Mouse (Mus musculus): ENCODE results near the gene Pgghg. TPM values are rescaled to one million over a fixed set of nuclear protein-coding genes. Genes with fewer than 3 reads are reported as not detected.

Gene Pgghg
- polyA plus RNA-seq, 1 experiment from 2014 or later, result 23.1 TPM

DNA sequence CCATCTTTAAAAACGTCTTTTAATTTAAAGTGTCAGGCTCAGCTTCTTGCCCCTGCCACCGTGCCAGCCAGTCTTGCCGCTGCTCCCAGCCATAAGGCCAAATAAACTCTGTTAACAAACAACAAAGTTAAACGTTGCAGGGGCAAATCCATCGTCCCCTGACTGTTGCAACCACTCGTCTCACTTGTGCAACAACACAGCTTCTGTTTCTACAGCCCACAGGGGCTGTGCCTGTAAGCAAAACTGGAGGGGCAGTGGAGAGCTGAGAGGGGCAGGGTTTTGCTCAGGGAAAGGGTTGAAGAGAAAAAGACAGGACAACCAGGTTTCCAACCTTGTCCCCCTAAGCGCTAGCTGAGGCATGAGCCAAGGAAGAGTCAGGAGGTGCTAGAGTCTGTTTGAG is 33.0 kb upstream of the Pgghg start:
- no peak for ATAC-seq (ENCODE audit: insufficient number of reproducible peaks, low FRiP score, low TSS enrichment, low read depth)
- 40% methylated on average over 7 of the region's 7 CpGs for WGBS
- no peak overlapping the region for H3K4me2 ChIP-seq

GRCm38 (mm10) chr7:140908634-140909107 is 32.5 kb upstream of the Pgghg start:
- no peak overlapping the region for H3K9ac ChIP-seq
- under 1% methylated on average over 19 of the region's 19 CpGs for WGBS
- ATAC-seq (ENCODE audit: insufficient number of reproducible peaks, low FRiP score, low TSS enrichment, low read depth), result no peak; the same call in 1 of the 2 replicates
- H3K4me3 ChIP-seq, result peak overlapping the region; percentile 40
- H3K36me3 ChIP-seq, result no peaks in the 10 kb centered on the region
- H3K4me1 ChIP-seq, result peaks cover 10% of the 10 kb centered on the region
- H3K4me2 ChIP-seq, result peak overlapping the region; percentile 89
- no peaks in the 10 kb centered on the region for H3K27me3 ChIP-seq
- H3K9me3 ChIP-seq, result no peaks in the 10 kb centered on the region
- no peak overlapping the region for H3K27ac ChIP-seq

More for the DNA sequence above, 33.0 kb upstream of the Pgghg start:
- Histone ChIP-seq H3K4me1 (peaks cover 12% of the 10 kb centered on the region), H3K27me3 (no peaks in the 10 kb centered on the region), H3K9ac (no peak overlapping the region), H3K36me3 (no peaks in the 10 kb centered on the region), H3K9me3 (no peaks in the 10 kb centered on the region), H3K27ac (no peak overlapping the region), H3K4me3 (no peak overlapping the region)

DNA sequence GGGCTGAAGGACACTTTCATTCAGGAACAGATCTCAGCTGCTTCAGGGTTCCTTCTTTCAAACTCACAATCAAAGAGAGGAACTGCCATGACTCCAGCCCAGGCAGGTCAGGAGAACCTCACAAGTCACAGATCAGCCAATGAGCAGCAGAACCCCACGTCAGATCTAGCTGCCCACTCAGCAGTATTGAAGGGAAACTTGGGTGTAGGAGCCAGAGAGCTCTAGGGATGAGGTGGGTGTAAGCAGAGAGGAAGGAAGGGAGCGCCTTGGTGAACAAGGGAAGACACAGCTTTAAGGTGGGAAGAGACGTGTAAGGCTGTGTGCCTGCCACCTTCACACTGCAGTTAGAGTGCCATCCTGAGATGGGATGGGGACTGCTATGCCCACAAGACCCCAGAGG is 28.9 kb upstream of the Pgghg start:
- Histone ChIP-seq H3K9me3 (no peaks in the 10 kb centered on the region), H3K27me3 (no peaks in the 10 kb centered on the region), H3K9ac (no peak overlapping the region), H3K4me1 (peaks cover 10% of the 10 kb centered on the region), H3K4me2 (no peak overlapping the region), H3K4me3 (no peak overlapping the region), H3K36me3 (no peaks in the 10 kb centered on the region), H3K27ac (no peak overlapping the region)
- 63% methylated on average over 3 of the region's 3 CpGs for WGBS
- ATAC-seq (ENCODE audit: insufficient number of reproducible peaks, low FRiP score, low TSS enrichment, low read depth), result no peak

GRCm38 (mm10) chr7:140912846-140913482 is 28.2 kb upstream of the Pgghg start:
- no peak overlapping the region for H3K27ac ChIP-seq
- H3K4me1 ChIP-seq, result peaks cover 10% of the 10 kb centered on the region
- H3K4me2 ChIP-seq, result no peak overlapping the region
- H3K36me3 ChIP-seq, result no peaks in the 10 kb centered on the region
- H3K4me3 ChIP-seq, result no peak overlapping the region
- H3K9me3 ChIP-seq, result no peaks in the 10 kb centered on the region
- no peaks in the 10 kb centered on the region; the same call in 1 of the 2 replicates for H3K27me3 ChIP-seq
- WGBS, result 55% methylated on average over 5 of the region's 5 CpGs
- ATAC-seq (ENCODE audit: insufficient number of reproducible peaks, low FRiP score, low TSS enrichment, low read depth), result no peak
- H3K9ac ChIP-seq, result no peak overlapping the region

- peaks cover under 1% of the 10 kb centered on the region for H3K27me3 ChIP-seq
- ATAC-seq (ENCODE audit: insufficient number of reproducible peaks, low FRiP score, low TSS enrichment, low read depth), result no peak
- 77% methylated on average over 8 of the region's 8 CpGs for WGBS
These were observed 27.0 kb upstream of the Pgghg start for GRCm38 (mm10) chr7:140914031-140914690.

DNA sequence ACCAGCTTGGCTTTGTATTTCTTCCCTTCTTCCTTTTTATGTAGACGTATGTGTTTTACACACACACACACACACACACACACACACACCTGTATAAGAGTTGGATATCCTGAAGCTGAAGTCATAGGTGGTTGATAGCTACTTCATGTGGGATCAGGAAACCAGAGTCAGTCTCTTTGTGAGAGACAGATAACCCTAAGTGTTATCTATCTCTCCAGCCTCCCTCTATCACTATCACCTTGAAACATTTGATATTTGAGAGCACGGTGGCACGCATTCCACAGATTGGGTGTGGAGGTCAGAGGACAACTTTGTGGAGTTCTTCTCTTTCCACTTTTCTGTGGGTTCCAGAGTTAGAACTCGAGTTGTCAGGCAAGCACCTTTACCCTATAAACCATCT is 21.3 kb upstream of the Pgghg start:
- no peak overlapping the region for H3K4me3 ChIP-seq
- H3K27ac ChIP-seq, result no peak overlapping the region
- peaks cover 15% of the 10 kb centered on the region for H3K4me1 ChIP-seq
- 69% methylated on average over 4 of the region's 4 CpGs for WGBS
- H3K36me3 ChIP-seq, result no peaks in the 10 kb centered on the region
- peaks cover 58% of the 10 kb centered on the region for H3K27me3 ChIP-seq
- H3K9ac ChIP-seq, result no peak overlapping the region
- no peaks in the 10 kb centered on the region for H3K9me3 ChIP-seq
- no peak for ATAC-seq (ENCODE audit: insufficient number of reproducible peaks, low FRiP score, low TSS enrichment, low read depth)
- H3K4me2 ChIP-seq, result no peak overlapping the region

More at GRCm38 (mm10) chr7:140914031-140914690, 27.0 kb upstream of the Pgghg start:
- H3K4me2 ChIP-seq, result no peak overlapping the region
- peaks cover under 1% of the 10 kb centered on the region; the same call in 1 of the 2 replicates for H3K4me1 ChIP-seq
- no peak overlapping the region for H3K4me3 ChIP-seq
- H3K9me3 ChIP-seq, result no peaks in the 10 kb centered on the region
- no peak overlapping the region for H3K27ac ChIP-seq
- H3K9ac ChIP-seq, result no peak overlapping the region
- H3K36me3 ChIP-seq, result no peaks in the 10 kb centered on the region

- Histone ChIP-seq H3K27me3 (peaks cover 64% of the 10 kb centered on the region), H3K4me1 (peaks cover 15% of the 10 kb centered on the region), H3K9ac (no peak within 1 kb of the TSS), H3K9me3 (no peaks in the 10 kb centered on the region), H3K36me3 (no peaks in the 10 kb centered on the region), H3K27ac (no peak within 1 kb of the TSS), H3K4me3 (no peak within 1 kb of the TSS), H3K4me2 (no peak within 1 kb of the TSS)
- no peak for ATAC-seq (ENCODE audit: insufficient number of reproducible peaks, low FRiP score, low TSS enrichment, low read depth)
- WGBS, result 69% methylated on average over 8 of the region's 8 CpGs
These were observed 20.7 kb upstream of the Pgghg start, which contains the start of gene Nlrp6 for GRCm38 (mm10) chr7:140920418-140921029. Nlrp6 (plus strand) TSS chr7:140920902.

GRCm38 (mm10) chr7:140921225-140921975 is 19.8 kb upstream of the Pgghg start:
- no peak overlapping the region for H3K4me3 ChIP-seq
- 27% methylated on average over 22 of the region's 22 CpGs for WGBS

GRCm38 (mm10) chr7:140922398-140923069 is 18.7 kb upstream of the Pgghg start:
- ATAC-seq (ENCODE audit: insufficient number of reproducible peaks, low FRiP score, low TSS enrichment, low read depth), result no peak
- under 1% methylated on average over 49 of the region's 49 CpGs for WGBS
- no peak overlapping the region for H3K9ac ChIP-seq

More at GRCm38 (mm10) chr7:140921225-140921975, 19.8 kb upstream of the Pgghg start:
- no peaks in the 10 kb centered on the region for H3K36me3 ChIP-seq
- H3K9me3 ChIP-seq, result no peaks in the 10 kb centered on the region
- no peak for ATAC-seq (ENCODE audit: insufficient number of reproducible peaks, low FRiP score, low TSS enrichment, low read depth)
- no peak overlapping the region for H3K4me2 ChIP-seq
- peaks cover 65% of the 10 kb centered on the region for H3K27me3 ChIP-seq
- no peak overlapping the region for H3K9ac ChIP-seq
- peaks cover 15% of the 10 kb centered on the region for H3K4me1 ChIP-seq
- H3K27ac ChIP-seq, result no peak overlapping the region

GRCm38 (mm10) chr7:140923070-140923775 is 18.0 kb upstream of the Pgghg start:
- 23% methylated on average over 30 of the region's 30 CpGs for WGBS

More at GRCm38 (mm10) chr7:140922398-140923069, 18.7 kb upstream of the Pgghg start:
- Histone ChIP-seq H3K27ac (no peak overlapping the region), H3K4me1 (peaks cover 15% of the 10 kb centered on the region), H3K9me3 (no peaks in the 10 kb centered on the region), H3K27me3 (peaks cover 65% of the 10 kb centered on the region), H3K4me3 (peak overlapping the region; percentile 35), H3K4me2 (peak overlapping the region; percentile 72), H3K36me3 (no peaks in the 10 kb centered on the region)

More at GRCm38 (mm10) chr7:140923070-140923775, 18.0 kb upstream of the Pgghg start:
- peaks cover 15% of the 10 kb centered on the region for H3K4me1 ChIP-seq
- H3K4me2 ChIP-seq, result peak overlapping the region; percentile 72
- ATAC-seq (ENCODE audit: insufficient number of reproducible peaks, low FRiP score, low TSS enrichment, low read depth), result no peak
- H3K9ac ChIP-seq, result no peak overlapping the region
- H3K27ac ChIP-seq, result no peak overlapping the region
- no peaks in the 10 kb centered on the region for H3K9me3 ChIP-seq
- H3K27me3 ChIP-seq, result peaks cover 65% of the 10 kb centered on the region
- no peaks in the 10 kb centered on the region for H3K36me3 ChIP-seq
- peak overlapping the region; percentile 35 for H3K4me3 ChIP-seq
